Mouse (Mus musculus) layer of hippocampus, postnatal 25 days (tissue): ENCODE data around the gene Kcnj9. TPM values are rescaled to one million over a fixed set of nuclear protein-coding genes. Genes with fewer than 3 reads are reported as not detected.

Experiments
- total RNA-seq, 2 experiments: library from RNA; stranded (reverse); gene quantifications; 2 replicates each; pipeline ENCODE4 v1.2.3; 2021

Gene Kcnj9
- total RNA-seq, 2 experiments from 2014 or later = 59.0 to 68.9 TPM

Other genes with a start within 250 kb of the Kcnj9 start
- gene Copa, start 246.8 kb downstream of the Kcnj9 start, total RNA-seq = 100 to 1,000 TPM; 148 to 149 TPM
- 10 to 100 TPM; 59.5 to 63.2 TPM for gene Ncstn, start 246.5 kb downstream of the Kcnj9 start, total RNA-seq
- gene Pex19, start 202.6 kb downstream of the Kcnj9 start, total RNA-seq = 100 to 1,000 TPM in 1 of 2 experiments, 10 to 100 TPM in 1; 99.8 to 101 TPM
- 100 to 1,000 TPM; 107 to 115 TPM for gene Dcaf8, start 181.2 kb downstream of the Kcnj9 start, total RNA-seq
- gene Pea15a, start 122.5 kb downstream of the Kcnj9 start, total RNA-seq = 100 to 1,000 TPM; 395 to 445 TPM
- under 1 TPM; 0.49 to 0.52 TPM for gene Casq1, start 109.5 kb downstream of the Kcnj9 start, total RNA-seq
- gene Atp1a4, start 70.9 kb downstream of the Kcnj9 start, total RNA-seq = not detected
- gene Igsf8, start 67.7 kb downstream of the Kcnj9 start, total RNA-seq = 100 to 1,000 TPM; 253 to 278 TPM
- gene Atp1a2, start 31.3 kb downstream of the Kcnj9 start, total RNA-seq = 100 to 1,000 TPM; 592 to 599 TPM
- gene Kcnj10, start 11.9 kb upstream of the Kcnj9 start, total RNA-seq = 10 to 100 TPM; 84.0 to 88.1 TPM
- 1 to 10 TPM; 8.6 to 8.9 TPM for gene Pigm, start 47.2 kb upstream of the Kcnj9 start, total RNA-seq
- gene Slamf9, start 146.0 kb upstream of the Kcnj9 start, total RNA-seq = not detected
- 1 to 10 TPM; 5.6 to 8.2 TPM for gene Igsf9, start 152.5 kb upstream of the Kcnj9 start, total RNA-seq
- gene Tagln2, start 170.7 kb upstream of the Kcnj9 start, total RNA-seq = 10 to 100 TPM; 10.4 to 12.1 TPM
- 1 to 10 TPM; 3.1 to 3.9 TPM for gene Cfap45, start 191.5 kb upstream of the Kcnj9 start, total RNA-seq
- under 1 TPM; 0.39 to 0.56 TPM for gene Vsig8, start 226.6 kb upstream of the Kcnj9 start, total RNA-seq